Comparison of ENCODE assay signal across 14 mouse cellular contexts in genomic region chr3:37937381-37938283, GRCm38 (mm10).
DNase-seq lines count a peak whose midpoint lies in the region; ATAC-seq lines count a peak whose summit lies in the region.
"Had no signal": no experiment of that assay in that cellular context is flagged by ENCODE, and none has a peak within 500 bp of the region (broad histone marks: within the 10 kb centered on the region; RNA-seq: fewer than 3 reads in every experiment).

No protein-coding gene starts in this region.

- ATAC-seq in liver, embryonic 15.5 days (ENCODE audit: insufficient read depth) = no peak
- ATAC-seq in liver, embryonic 12.5 days = no peak
- ATAC-seq in embryonic facial prominence, embryonic 11.5 days (replicated peaks; ENCODE audit: insufficient number of reproducible peaks, low FRiP score, low TSS enrichment, low read depth) = no peak
- no peak for ATAC-seq in limb, embryonic 13.5 days (ENCODE audit: low FRiP score, low read depth)
- ATAC-seq: forebrain, embryonic 15.5 days; hindbrain, postnatal 0 days had no signal

- H3K9ac ChIP-seq in liver, embryonic 15.5 days = no peak overlapping the region
- H3K9ac ChIP-seq in liver, embryonic 12.5 days = no peak overlapping the region
- H3K9ac ChIP-seq in embryonic facial prominence, embryonic 11.5 days (replicated peaks; ENCODE audit: low read length) = no peak overlapping the region
- H3K9ac ChIP-seq in limb, embryonic 13.5 days = no peak overlapping the region
- H3K9ac ChIP-seq: forebrain, embryonic 15.5 days had no signal

- peak overlapping the region; percentile 33; the same call in 1 of the 2 replicates for H3K27ac ChIP-seq in liver, embryonic 15.5 days (replicated peaks)
- H3K27ac ChIP-seq in liver, embryonic 12.5 days = no peak overlapping the region
- H3K27ac ChIP-seq in embryonic facial prominence, embryonic 11.5 days (replicated peaks; ENCODE audit: low read depth, low read length) = no peak overlapping the region
- H3K27ac ChIP-seq in limb, embryonic 13.5 days = 0 out of 2 replicates have a peak overlapping the region, but pooled peaks have one; percentile 10
- H3K27ac ChIP-seq: forebrain, embryonic 15.5 days; hindbrain, postnatal 0 days had no signal

- H3K9me3 ChIP-seq in liver, embryonic 15.5 days (replicated peaks) = no peaks in the 10 kb centered on the region
- no peaks in the 10 kb centered on the region for H3K9me3 ChIP-seq in liver, embryonic 12.5 days (replicated peaks)
- H3K9me3 ChIP-seq in embryonic facial prominence, embryonic 11.5 days (replicated peaks; ENCODE audit: control insufficient read depth, low read length) = no peaks in the 10 kb centered on the region
- no peaks in the 10 kb centered on the region for H3K9me3 ChIP-seq in limb, embryonic 13.5 days
- H3K9me3 ChIP-seq: forebrain, embryonic 15.5 days had no signal

- peaks cover 4% of the 10 kb centered on the region; the same call in 1 of the 2 replicates for H3K4me1 ChIP-seq in liver, embryonic 15.5 days (replicated peaks)
- H3K4me1 ChIP-seq in liver, embryonic 12.5 days = 0 out of 2 replicates have a peak, but pooled peaks cover 7% of the 10 kb centered on the region
- peaks cover 4% of the 10 kb centered on the region for H3K4me1 ChIP-seq in embryonic facial prominence, embryonic 11.5 days (ENCODE audit: control insufficient read depth, insufficient read depth, low read length)
- peaks cover 54% of the 10 kb centered on the region for H3K4me1 ChIP-seq in limb, embryonic 13.5 days
- H3K4me1 ChIP-seq: forebrain, embryonic 15.5 days had no signal

- H3K36me3 ChIP-seq in liver, embryonic 15.5 days (replicated peaks) = no peaks in the 10 kb centered on the region
- no peaks in the 10 kb centered on the region for H3K36me3 ChIP-seq in liver, embryonic 12.5 days
- H3K36me3 ChIP-seq in embryonic facial prominence, embryonic 11.5 days (replicated peaks; ENCODE audit: control insufficient read depth, insufficient read depth, low read depth, low read length) = no peaks in the 10 kb centered on the region
- H3K36me3 ChIP-seq in limb, embryonic 13.5 days = no peaks in the 10 kb centered on the region
- H3K36me3 ChIP-seq: forebrain, embryonic 15.5 days had no signal

- DNase-seq in embryonic facial prominence, embryonic 11.5 days (ENCODE audit: low spot score) = peak; percentile 39
- DNase-seq in heart, postnatal 4 days = peak; percentile 32
- DNase-seq in ovary, postnatal 10 days (ENCODE audit: low spot score) = no peak
- DNase-seq in spleen, adult 18-20 months = no peak
- no peak for DNase-seq in spleen, adult 12 weeks (ENCODE audit: low spot score)
- DNase-seq: adrenal gland, adult 8-10 months; cerebellum, postnatal 36 days; right cerebral cortex, adult 18-20 months had no signal

- no peaks in the 10 kb centered on the region for H3K27me3 ChIP-seq in liver, embryonic 15.5 days
- H3K27me3 ChIP-seq in liver, embryonic 12.5 days (replicated peaks) = no peaks in the 10 kb centered on the region
- H3K27me3 ChIP-seq in embryonic facial prominence, embryonic 11.5 days (ENCODE audit: control insufficient read depth, insufficient read depth, low read length) = no peaks in the 10 kb centered on the region
- H3K27me3 ChIP-seq in limb, embryonic 13.5 days = no peaks in the 10 kb centered on the region
- H3K27me3 ChIP-seq: CH12.LX; forebrain, embryonic 15.5 days had no signal

- 50% methylated on average over 11 of the region's 11 CpGs for WGBS in liver, embryonic 15.5 days (ENCODE audit: insufficient replicate concordance)
- 48% methylated on average over 11 of the region's 11 CpGs for WGBS in liver, embryonic 12.5 days (ENCODE audit: insufficient replicate concordance)
- WGBS in embryonic facial prominence, embryonic 11.5 days = 28% methylated on average over 11 of the region's 11 CpGs
- 32% methylated on average over 11 of the region's 11 CpGs for WGBS in limb, embryonic 13.5 days

- no peak overlapping the region for H3K4me2 ChIP-seq in liver, embryonic 15.5 days
- H3K4me2 ChIP-seq in liver, embryonic 12.5 days = no peak overlapping the region
- H3K4me2 ChIP-seq in embryonic facial prominence, embryonic 11.5 days (ENCODE audit: low read depth, low read length) = no peak overlapping the region
- no peak overlapping the region for H3K4me2 ChIP-seq in limb, embryonic 13.5 days (replicated peaks)
- H3K4me2 ChIP-seq: forebrain, embryonic 15.5 days had no signal

- H3K4me3 ChIP-seq in liver, embryonic 15.5 days (replicated peaks) = no peak overlapping the region
- no peak overlapping the region for H3K4me3 ChIP-seq in liver, embryonic 12.5 days
- H3K4me3 ChIP-seq in embryonic facial prominence, embryonic 11.5 days (ENCODE audit: low read depth, low read length) = no peak overlapping the region
- no peak overlapping the region for H3K4me3 ChIP-seq in limb, embryonic 13.5 days
- H3K4me3 ChIP-seq: forebrain, embryonic 15.5 days had no signal

Comparison
In these comparisons a context has a peak if more than half of its experiments do, and no peak if none do; other contexts are left out.
1. H3K27ac ChIP-seq: peak in liver, embryonic 15.5 days (single experiment) and limb, embryonic 13.5 days (single experiment); none in liver, embryonic 12.5 days (single experiment) and embryonic facial prominence, embryonic 11.5 days (single experiment).
2. DNase-seq: peak in embryonic facial prominence, embryonic 11.5 days (single experiment) and heart, postnatal 4 days (single experiment); none in ovary, postnatal 10 days (single experiment), spleen, adult 18-20 months (0 of 2) and spleen, adult 12 weeks (single experiment).